9 mouse cellular contexts compared by ENCODE assay signal in the genomic region with DNA sequence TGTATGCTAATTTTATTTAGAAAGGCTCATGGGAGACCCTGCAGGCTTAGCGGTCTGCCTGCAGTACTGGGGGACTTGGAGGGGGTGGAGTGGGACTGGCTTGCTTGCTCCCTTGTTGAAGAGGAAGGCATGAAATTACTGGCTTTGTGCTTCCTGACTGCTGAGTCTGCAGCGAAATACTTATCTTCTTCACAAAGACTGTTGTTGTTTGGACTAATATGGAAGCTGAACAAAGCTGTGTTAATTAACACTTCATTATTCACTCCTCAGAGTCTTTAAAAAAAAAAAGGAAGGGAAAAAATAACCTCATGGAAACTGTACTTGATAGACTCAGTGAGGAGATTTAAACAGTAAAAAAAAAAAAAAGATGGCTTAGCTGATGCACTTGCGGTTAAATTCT. TPM values are rescaled to one million over a fixed set of nuclear protein-coding genes. Genes with fewer than 3 reads are reported as not detected.
DNase-seq lines count a peak whose midpoint lies in the region; ATAC-seq and TF ChIP-seq lines count a peak whose summit lies in the region.
"Had no signal": no experiment of that assay in that cellular context is flagged by ENCODE, and none has a peak within 500 bp of the region (broad histone marks: within the 10 kb centered on the region; RNA-seq: fewer than 3 reads in every experiment).

No protein-coding gene starts in this region.

- WGBS in heart, embryonic 15.5 days = 60% methylated on average over 3 of the region's 3 CpGs
- WGBS in stomach, embryonic 15.5 days = 47% methylated on average over 3 of the region's 3 CpGs
- 52% methylated on average over 3 of the region's 3 CpGs for WGBS in stomach, postnatal 0 days

- H3K4me1 ChIP-seq in heart, embryonic 15.5 days (replicated peaks) = peaks cover 17% of the 10 kb centered on the region
- 0 out of 2 replicates have a peak, but pooled peaks cover 8% of the 10 kb centered on the region for H3K4me1 ChIP-seq in stomach, embryonic 15.5 days
- H3K4me1 ChIP-seq in stomach, postnatal 0 days (replicated peaks; ENCODE audit: control insufficient read depth, insufficient read depth) = no peaks in the 10 kb centered on the region; the same call in 1 of the 2 replicates

- ATAC-seq in heart, embryonic 15.5 days (replicated peaks; ENCODE audit: insufficient number of reproducible peaks, insufficient read depth, low FRiP score, low read depth) = no peak
- 0 out of 2 replicates have a peak, but pooled peaks have one; percentile 8 for ATAC-seq in stomach, embryonic 15.5 days (ENCODE audit: insufficient read depth, low FRiP score, low read depth)
- ATAC-seq in stomach, postnatal 0 days (ENCODE audit: low FRiP score, low TSS enrichment) = no peak
- ATAC-seq in frontal cortex, adult (ENCODE audit: low TSS enrichment) = no peak

- H3K4me2 ChIP-seq in heart, embryonic 15.5 days = peak overlapping the region; percentile 70; the same call in 1 of the 2 replicates
- no peak overlapping the region for H3K4me2 ChIP-seq in stomach, embryonic 15.5 days
- no peak overlapping the region for H3K4me2 ChIP-seq in stomach, postnatal 0 days (replicated peaks; ENCODE audit: low read depth)

- no peak for DNase-seq in heart, adult 18-20 months
- no peak for DNase-seq in stomach, postnatal 0 days (ENCODE audit: low spot score)
- peak; percentile 69 for DNase-seq in induced T-regulatory cell, adult 2 months (ENCODE audit: low read depth)
- no peak for DNase-seq in frontal cortex, postnatal 25 days (ENCODE audit: low spot score in 2 of 2)
- DNase-seq in cerebellum, postnatal 4 days (ENCODE audit: low spot score in 2 of 2) = no peak

- no peaks in the 10 kb centered on the region for H3K36me3 ChIP-seq in heart, embryonic 15.5 days
- no peaks in the 10 kb centered on the region for H3K36me3 ChIP-seq in stomach, embryonic 15.5 days
- no peaks in the 10 kb centered on the region for H3K36me3 ChIP-seq in stomach, postnatal 0 days (ENCODE audit: control insufficient read depth, insufficient read depth, low read length)
- H3K36me3 ChIP-seq: lung, embryonic 15.5 days had no signal

- no peak overlapping the region for H3K9ac ChIP-seq in heart, embryonic 15.5 days
- no peak overlapping the region for H3K9ac ChIP-seq in stomach, embryonic 15.5 days
- H3K9ac ChIP-seq in stomach, postnatal 0 days (ENCODE audit: low read length) = no peak overlapping the region
- H3K9ac ChIP-seq: lung, embryonic 15.5 days had no signal

- H3K4me3 ChIP-seq in heart, embryonic 15.5 days = no peak overlapping the region; the same call in 1 of the 2 replicates
- H3K4me3 ChIP-seq in stomach, embryonic 15.5 days (replicated peaks) = no peak overlapping the region
- no peak overlapping the region for H3K4me3 ChIP-seq in stomach, postnatal 0 days (ENCODE audit: low read depth, low read length)

- no peak for TF ChIP-seq CTCF in stomach, postnatal 0 days (IDR thresholded peaks at IDR 0.05; ENCODE audit: low read depth)

- no peak for TF ChIP-seq EP300 in stomach, postnatal 0 days (optimal IDR thresholded peaks at IDR 0.05)

- no peaks in the 10 kb centered on the region for H3K27me3 ChIP-seq in heart, embryonic 15.5 days
- no peaks in the 10 kb centered on the region for H3K27me3 ChIP-seq in stomach, embryonic 15.5 days (replicated peaks)
- H3K27me3 ChIP-seq in stomach, postnatal 0 days (ENCODE audit: control insufficient read depth, insufficient read depth, low read length) = no peaks in the 10 kb centered on the region
- H3K27me3 ChIP-seq: lung, embryonic 15.5 days had no signal

- peak overlapping the region; percentile 78; the same call in 1 of the 2 replicates for H3K27ac ChIP-seq in heart, embryonic 15.5 days
- no peak overlapping the region for H3K27ac ChIP-seq in stomach, embryonic 15.5 days
- H3K27ac ChIP-seq in stomach, postnatal 0 days (replicated peaks) = no peak overlapping the region

- H3K9me3 ChIP-seq in heart, embryonic 15.5 days (replicated peaks) = no peaks in the 10 kb centered on the region
- no peaks in the 10 kb centered on the region for H3K9me3 ChIP-seq in stomach, embryonic 15.5 days
- H3K9me3 ChIP-seq in stomach, postnatal 0 days (ENCODE audit: control insufficient read depth, low read length) = no peaks in the 10 kb centered on the region
- H3K9me3 ChIP-seq: lung, embryonic 15.5 days had no signal

RNA-seq across cellular contexts. Expression of a gene that starts 1.1 kb away (rescaled TPM):
- polyA plus RNA-seq in heart, embryonic 15.5 days (2015; fragmentation: Nextera tagmentation; extraction: Ambion mirVana) = 35.0 and 40.6 TPM in 2 replicates
- 10 to 100 TPM; 22.4 to 23.5 TPM for total RNA-seq in heart, adult 18-20 months (2021)
- polyA plus RNA-seq in stomach, embryonic 15.5 days (2015; fragmentation: Nextera tagmentation; extraction: Ambion mirVana) = 3.1 and 3.9 TPM in 2 replicates
- 4.7 and 5.2 TPM in 2 replicates for polyA plus RNA-seq in stomach, postnatal 0 days (2015; fragmentation: Nextera tagmentation; extraction: Ambion mirVana)
